Mouse (Mus musculus): ENCODE measurements at regions not wholly inside any gene's neighbourhood (a gene's known extent, or its start where the extent isn't known, plus 50 kb on each side); places are given as distances from the start of the nearest gene placed in this dataset.

GRCm38 (mm10) chr5:136619315-136620231 lies 52.3 kb upstream of the Cux1 start:
- ATAC-seq (replicated peaks; ENCODE audit: low FRiP score, poor library complexity, severe bottlenecking), result no peak

GRCm38 (mm10) chr5:136620234-136620633 lies 52.9 kb upstream of the Cux1 start:
- ATAC-seq (replicated peaks; ENCODE audit: low FRiP score, poor library complexity, severe bottlenecking), result no peak

GRCm38 (mm10) chr5:136621336-136622125 lies 54.2 kb upstream of the Cux1 start:
- ATAC-seq (replicated peaks; ENCODE audit: low FRiP score, poor library complexity, severe bottlenecking), result no peak

- no peak for ATAC-seq (replicated peaks; ENCODE audit: low FRiP score, poor library complexity, severe bottlenecking)
Measured at GRCm38 (mm10) chr5:136622152-136622551, 54.9 kb upstream of the Cux1 start.

- peak; percentile 84 for ATAC-seq (replicated peaks; ENCODE audit: low FRiP score, poor library complexity, severe bottlenecking)
Measured at GRCm38 (mm10) chr5:136622721-136623542, 55.6 kb upstream of the Cux1 start.

- no peak for ATAC-seq (replicated peaks; ENCODE audit: low FRiP score, poor library complexity, severe bottlenecking)
Measured at GRCm38 (mm10) chr5:136623791-136624190, 56.5 kb upstream of the Cux1 start.

- no peak for ATAC-seq (replicated peaks; ENCODE audit: low FRiP score, poor library complexity, severe bottlenecking)
Measured at GRCm38 (mm10) chr5:136625176-136625991, 58.1 kb upstream of the Cux1 start.

GRCm38 (mm10) chr5:136626142-136626771 lies 59.0 kb upstream of the Cux1 start:
- ATAC-seq (replicated peaks; ENCODE audit: low FRiP score, poor library complexity, severe bottlenecking), result no peak

- no peak for ATAC-seq (replicated peaks; ENCODE audit: low FRiP score, poor library complexity, severe bottlenecking)
Measured at GRCm38 (mm10) chr5:136626891-136627290, 59.6 kb upstream of the Cux1 start.

GRCm38 (mm10) chr5:136627671-136628292 lies 60.5 kb upstream of the Cux1 start:
- ATAC-seq (replicated peaks; ENCODE audit: low FRiP score, poor library complexity, severe bottlenecking), result no peak

GRCm38 (mm10) chr5:136628502-136628901 lies 61.2 kb upstream of the Cux1 start:
- no peak for ATAC-seq (replicated peaks; ENCODE audit: low FRiP score, poor library complexity, severe bottlenecking)

- no peak for ATAC-seq (replicated peaks; ENCODE audit: low FRiP score, poor library complexity, severe bottlenecking)
Measured at GRCm38 (mm10) chr5:136632286-136632685, 60.7 kb upstream of the Myl10 start.

GRCm38 (mm10) chr5:136633901-136634300 lies 59.0 kb upstream of the Myl10 start:
- no peak for ATAC-seq (replicated peaks; ENCODE audit: low FRiP score, poor library complexity, severe bottlenecking)

GRCm38 (mm10) chr5:136635119-136635518 lies 57.8 kb upstream of the Myl10 start:
- ATAC-seq (replicated peaks; ENCODE audit: low FRiP score, poor library complexity, severe bottlenecking), result no peak

- no peak for ATAC-seq (replicated peaks; ENCODE audit: low FRiP score, poor library complexity, severe bottlenecking)
Measured at GRCm38 (mm10) chr5:136636476-136636875, 56.5 kb upstream of the Myl10 start.

- ATAC-seq (replicated peaks; ENCODE audit: low FRiP score, poor library complexity, severe bottlenecking), result no peak
Measured at GRCm38 (mm10) chr5:136637872-136638271, 55.1 kb upstream of the Myl10 start.

GRCm38 (mm10) chr5:136640871-136641619 lies 51.9 kb upstream of the Myl10 start:
- ATAC-seq (replicated peaks; ENCODE audit: low FRiP score, poor library complexity, severe bottlenecking), result no peak

GRCm38 (mm10) chr5:136642208-136642607 lies 50.7 kb upstream of the Myl10 start:
- ATAC-seq (replicated peaks; ENCODE audit: low FRiP score, poor library complexity, severe bottlenecking), result no peak

Data from erythroblast, adult 5-6 weeks (primary cell).